Mouse (Mus musculus) WW6 (cell line): ENCODE data around the gene Mxi1.

ENCODE experiments used
- DNase-seq: peaks from one replicate; pipeline ENCODE4 v3.0.0-alpha.2; 2013; ENCODE audit warnings: low read depth, low spot score

The Mxi1 gene

DNA sequence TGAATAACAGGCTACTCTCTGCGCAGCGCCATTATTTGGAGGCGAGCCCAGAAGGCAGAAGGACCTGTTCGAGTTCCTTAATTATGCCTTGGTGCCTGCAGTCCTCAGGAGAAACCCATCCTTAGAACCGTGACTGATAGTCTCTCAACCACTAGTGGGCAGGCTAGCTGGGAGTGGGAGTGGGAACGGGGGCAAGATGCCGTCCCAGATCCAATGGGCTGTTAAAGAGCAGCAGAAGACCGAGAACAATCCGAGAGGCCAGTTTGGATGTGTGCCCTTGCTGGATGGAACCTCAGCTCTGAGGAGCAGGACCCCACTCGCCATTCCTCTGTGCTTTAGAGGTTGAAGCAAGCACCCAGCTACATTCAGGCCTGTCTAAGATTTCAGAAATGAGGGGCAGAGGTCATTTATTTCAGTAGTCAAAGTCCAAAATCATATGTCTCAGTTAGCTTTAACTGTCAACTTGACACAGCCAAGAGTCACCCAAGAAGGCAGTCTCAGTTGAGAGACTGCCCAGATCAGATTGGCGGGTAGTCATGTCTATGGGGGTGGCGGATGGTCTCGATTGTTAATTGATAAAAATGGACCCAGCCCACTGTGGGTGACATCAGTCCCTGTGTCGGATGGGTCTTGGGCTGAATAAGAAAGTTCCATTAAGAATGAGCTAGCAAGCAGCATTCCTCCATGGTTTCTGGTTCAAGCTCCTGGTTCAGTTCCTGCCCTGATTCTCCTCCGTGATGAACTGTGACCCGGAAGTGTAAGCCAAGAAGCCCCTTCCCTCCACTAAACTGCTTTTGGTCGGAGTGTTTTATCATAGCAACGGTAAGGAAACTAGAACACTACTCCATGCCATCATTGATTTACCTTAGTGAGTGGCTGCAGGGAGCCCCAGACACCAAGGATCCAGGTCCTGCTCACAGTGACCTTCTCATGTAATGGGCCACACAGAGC lies 112.3 kb downstream of the Mxi1 start:
- no peak for DNase-seq

DNA sequence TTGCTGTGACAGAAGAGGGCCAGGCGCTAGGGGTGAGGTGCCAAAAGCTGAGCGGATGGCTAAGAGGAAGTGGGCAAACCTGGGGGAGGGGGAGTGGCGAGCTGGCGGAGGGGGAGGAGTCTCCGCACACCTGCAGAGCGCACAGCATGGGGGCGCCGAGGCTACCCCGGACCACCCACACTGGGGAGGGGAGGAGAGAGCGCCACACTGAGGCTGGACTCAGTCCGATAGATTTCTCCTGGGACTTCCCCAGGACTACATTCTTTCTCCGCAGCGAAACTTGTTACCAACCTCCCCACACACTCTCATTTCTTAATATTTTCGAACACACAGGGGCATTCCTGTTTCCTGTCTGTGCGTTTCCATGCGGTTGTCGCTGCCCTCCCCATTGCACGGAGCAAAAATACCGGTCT lies 113.0 kb downstream of the Mxi1 start:
- no peak for DNase-seq

DNA sequence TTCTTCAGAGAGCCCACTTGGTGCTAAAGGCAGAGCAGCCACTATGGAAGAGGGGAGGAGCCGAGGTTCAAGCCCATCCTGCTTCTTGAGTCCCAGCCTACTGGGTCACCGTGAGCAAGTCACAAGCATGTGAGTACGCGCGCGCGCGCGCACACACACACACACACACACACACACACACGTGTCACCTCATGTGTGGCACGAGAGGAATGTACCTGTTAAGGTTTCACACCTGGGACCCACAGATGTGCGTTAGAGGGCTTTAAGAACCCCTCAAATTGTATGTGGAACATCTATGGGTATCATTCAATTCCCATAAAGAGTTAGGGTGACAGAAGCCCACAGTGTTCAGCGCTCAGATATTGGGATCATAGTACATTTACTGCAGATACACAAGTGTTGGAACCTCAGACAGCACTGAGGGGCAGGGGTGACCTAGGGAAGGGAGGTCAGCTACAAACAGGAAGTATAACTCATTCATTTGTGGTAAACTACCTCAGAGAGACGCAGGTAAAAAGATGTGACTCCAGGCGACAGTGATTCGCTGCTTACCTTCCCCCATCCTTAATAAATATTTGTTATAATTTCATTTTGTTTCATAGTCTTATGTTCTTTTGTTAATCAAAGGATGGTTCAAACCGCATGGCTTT lies 113.6 kb downstream of the Mxi1 start:
- no peak for DNase-seq

DNA sequence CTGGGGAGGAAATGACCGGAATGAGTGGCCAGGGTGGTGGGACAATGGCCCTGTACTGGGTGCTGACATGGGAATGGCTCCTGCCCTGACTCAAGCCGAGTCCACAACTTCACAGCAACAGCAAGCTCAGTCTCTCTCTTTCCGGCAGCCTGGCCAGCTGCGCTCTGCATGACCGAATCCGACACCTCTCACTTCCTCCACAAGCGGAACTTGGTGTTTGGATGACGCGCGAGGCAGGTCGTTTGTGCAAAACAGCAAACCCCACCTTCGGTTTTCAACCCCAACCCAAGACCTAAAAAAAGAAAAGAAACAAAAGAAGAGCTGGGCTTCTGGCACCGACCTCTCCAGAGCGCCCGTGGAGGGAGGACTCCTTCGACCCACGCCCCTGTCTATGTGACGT lies 114.3 kb downstream of the Mxi1 start:
- no peak for DNase-seq
